Mouse (Mus musculus) kidney, postnatal 10 days (tissue): ENCODE measurements around the gene Scarf1.
A peak's percentile ranks its signal among the peaks of the same experiment; 100 is the strongest.
"Not testable (repeated sequence)": the region's sequence is repeated elsewhere in the genome, so short reads cannot be mapped to it uniquely, and the experiment has no call there.

Experiments
- DNase-seq: peaks from one replicate; pipeline ENCODE4 v3.0.0; 2021; ENCODE audit warnings: mixed read lengths

Scarf1 gene

GRCm38 (mm10) chr11:75538184-75538969 is 25.0 kb downstream of the Scarf1 start:
- DNase-seq: no peak

- DNase-seq: no peak
Observed at GRCm38 (mm10) chr11:75538970-75539299, 25.6 kb downstream of the Scarf1 start.

DNA sequence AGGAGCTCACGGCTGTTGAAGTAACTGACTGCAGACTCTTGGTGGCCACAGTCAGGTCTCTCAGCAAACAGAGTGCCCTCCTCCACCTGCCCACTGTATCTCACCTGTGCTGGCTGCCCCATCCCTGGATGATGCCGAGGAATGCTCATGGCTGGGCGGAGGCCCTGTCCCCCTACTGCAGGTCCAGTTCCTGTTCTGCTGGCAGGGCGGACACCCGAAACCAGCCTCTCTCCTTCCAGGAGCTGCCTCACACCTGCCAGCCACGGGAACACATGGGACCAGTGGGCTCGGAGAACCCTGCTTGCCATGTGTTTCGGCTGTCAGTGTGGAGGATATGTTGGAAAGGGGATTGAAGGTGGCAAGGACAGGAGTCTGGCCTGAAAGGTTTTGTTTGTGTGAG is 26.9 kb downstream of the Scarf1 start:
- DNase-seq: no peak

DNA sequence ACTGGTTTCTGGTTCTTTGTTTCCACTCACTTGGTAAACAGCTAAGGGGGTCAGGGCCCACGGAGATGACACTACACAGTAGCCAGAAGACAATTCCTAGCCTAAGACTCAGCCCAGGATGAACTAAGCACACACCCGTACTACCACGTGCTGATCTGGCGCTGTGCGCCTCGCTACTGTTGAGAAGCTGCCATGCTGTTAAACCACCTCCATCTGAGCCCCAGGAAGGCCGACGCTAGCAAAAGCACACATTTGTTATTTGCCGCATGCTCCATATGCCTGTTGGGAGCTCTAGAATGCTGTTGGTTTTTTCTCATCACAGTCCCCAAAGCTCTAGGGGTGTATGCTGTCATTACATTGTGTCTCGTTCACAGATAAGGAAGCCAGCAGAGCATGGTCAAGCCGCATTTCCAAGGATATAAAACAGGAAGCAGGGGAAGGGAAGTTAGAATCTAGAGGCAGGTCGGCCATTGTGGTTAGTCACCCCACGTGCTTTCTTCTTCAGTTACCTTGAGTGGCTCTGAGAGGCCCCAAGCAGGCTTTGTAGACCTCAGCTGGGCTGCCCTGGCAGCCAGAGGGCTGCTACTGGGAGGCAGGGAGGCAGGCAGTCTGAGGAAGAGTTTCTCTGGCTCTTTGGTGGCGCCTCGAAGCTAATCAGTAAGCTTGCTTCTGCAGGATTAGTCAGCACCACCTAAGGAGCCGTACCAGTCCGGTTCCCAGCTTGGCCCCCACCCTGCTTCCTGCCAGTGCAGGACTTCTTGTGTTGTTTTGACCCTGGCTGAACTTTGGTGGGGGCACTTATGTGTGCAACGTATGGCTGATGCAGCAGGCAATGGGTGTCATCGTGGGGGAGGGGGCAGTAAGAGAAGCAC is 27.6 kb downstream of the Scarf1 start:
- DNase-seq: peak; percentile 47

- no peak for DNase-seq
Observed at GRCm38 (mm10) chr11:75544713-75545112, 31.4 kb downstream of the Scarf1 start.

GRCm38 (mm10) chr11:75546057-75546456 is 32.7 kb downstream of the Scarf1 start:
- no peak for DNase-seq

DNA sequence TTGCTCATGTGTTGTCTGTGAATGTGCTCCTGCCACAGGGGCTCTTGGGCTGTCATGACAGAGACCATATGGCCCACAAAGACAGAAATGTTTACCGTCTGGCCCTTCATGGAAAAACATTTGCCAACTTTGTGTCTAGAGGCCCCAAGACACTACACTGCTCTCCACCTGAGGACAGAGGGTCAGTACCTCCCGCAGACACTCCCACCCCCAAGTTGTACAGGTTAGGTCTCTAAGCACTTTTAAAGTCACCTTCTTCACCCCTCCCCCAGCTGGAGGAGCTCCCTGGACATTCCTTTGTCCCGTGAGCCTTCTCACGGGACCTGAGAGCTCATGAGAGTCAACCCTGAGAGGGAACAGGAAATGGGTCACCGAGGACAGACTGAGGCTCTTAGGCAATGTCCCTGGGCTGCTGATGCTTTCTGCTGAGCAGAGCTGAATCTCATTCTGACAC is 36.3 kb downstream of the Scarf1 start:
- no peak for DNase-seq

DNA sequence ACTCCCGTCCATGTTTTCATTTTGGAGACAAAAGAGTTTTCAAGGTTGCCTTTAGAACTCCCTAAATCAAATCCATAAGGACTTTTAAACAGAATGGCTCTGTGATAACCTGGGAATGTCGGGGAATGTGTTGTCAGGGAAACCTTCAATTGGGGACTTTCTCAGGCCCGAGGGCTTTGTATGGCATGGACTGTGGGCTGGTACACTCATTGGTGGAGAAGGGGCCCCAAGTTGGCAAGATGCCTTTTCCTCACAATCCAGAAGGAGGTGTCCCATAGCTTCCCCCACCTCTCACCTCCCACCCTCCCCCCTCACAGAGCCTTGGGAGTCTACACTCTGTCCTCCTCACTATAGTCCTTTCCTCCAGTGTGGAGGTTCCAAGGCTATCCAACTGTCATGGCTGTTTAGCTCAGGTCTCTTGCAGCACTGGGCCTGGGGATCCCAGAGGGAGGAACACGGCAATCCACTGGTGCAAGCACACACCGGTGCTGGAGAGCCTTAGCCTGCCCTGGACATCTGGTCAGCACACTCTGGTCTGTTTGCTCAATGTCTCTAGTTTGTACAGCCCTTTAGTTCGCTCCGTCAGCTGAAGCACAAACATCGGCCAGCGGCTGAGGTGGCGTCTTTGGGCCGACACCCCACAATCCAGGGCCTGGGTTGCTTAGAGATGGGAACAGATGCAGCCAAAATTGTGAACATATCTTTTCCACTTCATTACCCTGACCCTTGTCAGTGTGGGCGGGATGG is 37.0 kb downstream of the Scarf1 start:
- no peak for DNase-seq

GRCm38 (mm10) chr11:75551321-75551720 is 38.0 kb downstream of the Scarf1 start:
- peak; percentile 65 for DNase-seq

- DNase-seq: peak; percentile 69
Observed at GRCm38 (mm10) chr11:75551961-75552441, 38.7 kb downstream of the Scarf1 start.

DNA sequence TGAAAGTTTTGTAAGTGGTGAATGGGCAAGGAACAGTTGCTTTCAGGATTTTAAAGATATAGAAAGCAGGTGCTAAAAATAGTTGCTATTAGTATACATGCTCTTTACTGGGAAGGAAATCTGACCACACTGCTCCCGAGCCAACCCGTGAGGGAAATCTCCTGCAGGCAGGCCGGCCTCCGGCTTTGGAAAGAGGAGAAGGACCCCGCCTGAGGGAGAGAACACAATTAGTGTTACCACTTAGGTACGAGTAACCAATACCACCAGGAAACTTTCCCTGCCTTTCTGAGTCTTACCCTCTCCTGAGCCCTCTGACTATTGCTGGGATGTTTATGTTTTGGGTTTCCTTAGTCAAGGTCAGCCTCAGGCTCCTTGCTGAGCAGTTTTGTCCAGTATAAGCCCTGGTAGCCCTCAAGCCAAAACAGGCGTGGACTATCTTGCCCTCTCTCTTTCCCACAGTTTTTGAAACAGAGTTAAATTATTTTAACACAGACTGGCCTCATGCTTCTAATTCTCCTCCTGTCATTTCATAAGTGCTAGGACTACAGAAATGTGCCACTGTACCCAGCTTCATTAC is 39.7 kb downstream of the Scarf1 start:
- DNase-seq: no peak

- DNase-seq: not testable (repeated sequence)
Observed at GRCm38 (mm10) chr11:75556006-75556405, 42.7 kb downstream of the Scarf1 start.

DNA sequence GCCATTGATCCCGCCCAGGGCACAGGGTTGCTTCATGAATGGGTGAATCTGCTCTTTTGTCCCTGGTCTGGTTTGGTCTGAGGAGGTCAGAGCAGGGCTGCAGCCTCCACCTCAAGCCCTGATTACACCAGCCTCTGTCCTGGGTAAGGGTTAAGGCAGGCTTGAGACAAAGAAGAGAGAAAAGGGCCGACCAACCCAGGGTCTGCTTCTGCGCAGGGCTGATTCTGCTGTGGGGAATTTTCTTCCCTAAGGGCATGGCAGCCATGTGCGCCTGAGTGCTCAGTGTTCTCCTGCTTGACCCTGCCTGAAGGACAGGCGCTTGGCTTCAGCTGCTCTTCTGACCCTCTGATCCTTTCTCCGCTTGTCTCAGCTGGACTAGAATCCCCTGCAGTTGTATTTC is 43.8 kb downstream of the Scarf1 start:
- no peak for DNase-seq

DNA sequence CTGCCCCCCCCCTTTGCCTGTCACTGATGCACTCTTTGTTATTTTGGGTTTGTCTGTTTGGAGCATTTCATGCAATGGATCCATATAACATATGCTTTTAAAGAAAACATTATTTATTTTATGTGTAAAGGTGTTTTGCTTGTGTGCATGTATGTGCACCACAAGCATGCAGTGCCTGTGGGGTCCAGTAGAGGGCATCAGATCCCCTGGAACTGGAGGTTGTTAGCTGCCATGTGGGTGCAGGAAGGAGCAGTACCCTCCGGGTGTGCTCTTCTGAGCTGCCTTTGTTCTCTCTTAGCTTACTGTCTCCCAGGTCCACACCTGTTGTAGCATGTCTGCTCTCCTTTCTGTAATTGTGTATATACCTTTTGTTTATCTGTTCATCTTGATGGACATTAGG is 44.8 kb downstream of the Scarf1 start:
- no peak for DNase-seq

- DNase-seq: peak; percentile 5
Observed at GRCm38 (mm10) chr11:75559870-75560504, 46.6 kb downstream of the Scarf1 start.

DNA sequence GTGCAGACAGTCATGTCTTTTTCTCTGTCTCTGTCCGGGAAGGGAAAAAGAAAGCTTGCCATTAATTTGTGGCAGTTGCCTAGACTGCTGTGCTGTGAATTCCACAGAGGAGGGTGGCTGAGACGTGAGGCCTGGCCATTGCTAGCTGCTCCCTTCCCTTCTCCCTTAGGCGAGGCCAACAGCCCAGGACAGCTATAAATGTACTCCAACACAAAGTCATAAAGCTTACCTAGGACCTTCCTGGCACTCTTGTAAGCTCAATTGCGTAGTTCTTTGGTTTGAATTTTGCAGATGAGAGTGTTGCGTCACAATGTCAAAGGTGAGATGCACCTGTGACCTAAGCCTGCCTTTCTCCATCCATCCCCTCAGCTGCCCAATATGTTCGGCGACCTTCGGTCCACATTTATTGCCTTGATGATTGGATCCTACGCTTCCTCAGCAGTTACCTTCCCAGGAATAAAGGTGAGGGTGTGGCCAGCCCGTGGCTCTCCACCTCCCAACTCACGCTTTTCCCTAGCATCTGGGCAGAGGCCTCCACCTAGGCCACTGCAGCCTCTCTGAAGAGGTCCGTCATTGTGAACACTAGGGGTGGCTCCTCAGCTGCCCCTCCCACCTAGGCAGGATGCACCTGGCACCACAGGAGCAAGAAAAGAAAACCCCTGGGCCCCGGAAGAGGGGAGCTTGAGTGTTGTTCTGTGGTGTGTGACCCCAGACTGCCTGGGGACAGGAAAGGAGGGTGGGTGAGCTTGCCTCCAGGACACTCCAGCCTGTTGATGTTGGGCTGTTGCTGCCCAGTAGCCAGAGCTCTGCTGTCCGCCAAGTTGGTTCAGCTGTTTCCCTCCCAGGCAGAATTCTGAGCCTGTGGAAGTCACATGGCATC is 47.4 kb downstream of the Scarf1 start:
- no peak for DNase-seq

DNA sequence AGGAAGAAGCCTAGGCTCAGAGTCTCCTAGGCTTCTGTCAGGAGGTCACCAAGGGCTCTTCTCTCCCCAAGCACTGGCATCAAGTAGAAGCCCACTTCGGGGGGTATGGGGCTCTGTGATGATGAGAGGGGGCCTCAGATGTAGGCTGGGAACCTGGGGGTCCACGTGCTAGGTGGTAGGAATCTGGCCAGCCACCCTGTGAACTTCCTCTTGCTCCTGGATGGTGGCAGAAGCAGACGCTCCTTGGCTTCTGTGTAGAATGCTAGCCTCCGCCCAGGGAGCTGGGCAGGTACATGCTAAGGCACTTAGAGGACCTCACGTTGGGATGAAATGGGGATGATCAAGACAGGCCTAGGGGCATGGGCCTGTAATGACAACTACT is 48.1 kb downstream of the Scarf1 start:
- DNase-seq: no peak

GRCm38 (mm10) chr11:75562840-75563239 is 49.5 kb downstream of the Scarf1 start:
- DNase-seq: no peak

- no peak for DNase-seq
Observed at GRCm38 (mm10) chr11:75563851-75564548, 50.7 kb downstream of the Scarf1 start.

GRCm38 (mm10) chr11:75565849-75566248 is 52.5 kb downstream of the Scarf1 start:
- no peak for DNase-seq
